Mouse (Mus musculus) R1 (cell line): ENCODE results near the gene Tssk1.

Source experiments
- DNase-seq: peaks from one replicate; pipeline ENCODE4 v3.0.0-alpha.2; 2018; ENCODE audit warnings: low read depth, low spot score

Tssk1 gene

DNA sequence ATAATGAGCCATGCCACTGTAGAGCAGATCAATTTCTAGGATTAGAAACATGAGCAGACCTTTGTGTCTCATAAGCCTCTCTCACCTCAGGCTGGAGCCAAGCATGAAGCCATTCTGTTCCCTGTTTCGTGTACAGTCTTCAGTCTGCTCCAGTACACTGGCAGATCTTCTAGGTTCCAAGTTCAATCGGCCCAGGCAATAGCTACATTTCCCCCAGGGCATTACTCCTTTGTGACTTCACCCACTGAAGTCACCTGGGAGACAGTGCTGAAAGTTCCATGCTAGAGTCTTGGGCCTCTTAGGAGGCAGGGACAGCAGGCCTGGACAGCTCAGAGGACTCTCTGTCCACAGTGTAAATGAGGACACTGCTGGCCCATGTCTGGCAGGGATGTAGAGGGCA lies at the start of gene Tssk1:
Gene Tssk1 (plus strand): TSS at position 301 of the 400 bp plus-strand sequence.
- no peak for DNase-seq

DNA sequence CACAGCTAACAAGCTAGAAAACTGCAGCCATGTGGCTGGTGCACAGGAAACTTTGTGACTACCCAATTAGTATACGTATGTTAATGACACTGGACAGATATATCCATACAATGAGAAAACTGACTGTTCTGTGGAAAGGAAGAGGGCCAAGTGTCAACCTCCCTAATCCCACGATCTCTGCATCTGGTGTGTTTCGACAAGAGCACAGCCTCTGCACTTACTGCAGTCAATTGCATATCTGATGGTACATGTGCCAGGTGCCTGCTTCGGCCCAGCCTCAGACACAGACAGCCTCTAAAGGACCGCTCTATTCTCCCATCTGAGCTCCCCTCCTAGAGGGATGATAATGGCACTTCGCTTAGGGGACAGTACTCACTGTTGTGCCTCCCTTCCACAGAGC lies 45.6 kb upstream of the Tssk1 start:
- no peak for DNase-seq

DNA sequence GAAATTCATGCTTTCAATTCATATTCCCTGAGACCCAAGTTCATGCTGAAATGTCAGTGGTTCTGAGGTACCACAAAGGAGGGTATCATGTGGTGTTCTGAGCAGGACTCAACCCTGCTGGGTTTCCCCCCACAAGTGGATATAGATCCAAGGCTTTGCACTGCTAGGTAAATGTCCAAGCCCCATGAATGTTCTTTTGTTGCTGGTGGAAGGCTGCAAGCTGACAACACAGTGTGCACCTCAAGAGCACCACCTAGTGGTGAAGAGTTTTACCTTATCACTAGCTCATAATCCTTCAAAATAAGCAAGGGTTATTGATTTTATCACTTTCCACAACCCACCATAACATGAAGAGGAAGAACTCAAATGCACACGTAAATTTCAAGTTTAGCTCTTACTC lies 45.1 kb upstream of the Tssk1 start:
- DNase-seq, result peak; percentile 58

DNA sequence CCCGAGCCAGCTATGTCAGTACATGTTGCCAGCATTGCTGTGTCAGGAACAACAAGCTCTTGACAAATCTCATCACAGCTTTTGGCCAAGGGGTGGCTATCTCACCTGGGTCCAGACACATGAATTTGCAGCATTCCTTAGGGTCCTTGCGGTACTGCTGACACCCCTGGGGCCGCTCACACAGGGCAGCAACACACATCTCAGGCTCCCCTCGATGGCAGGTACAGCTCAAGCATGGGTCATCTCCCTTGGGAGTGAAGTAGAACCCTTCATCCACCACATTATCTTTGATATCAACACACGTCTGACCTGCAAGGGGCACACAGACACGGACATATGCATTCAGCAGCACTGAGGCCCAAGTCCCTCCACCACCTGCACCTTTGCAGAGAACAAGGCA lies 44.5 kb upstream of the Tssk1 start:
- no peak for DNase-seq

DNA sequence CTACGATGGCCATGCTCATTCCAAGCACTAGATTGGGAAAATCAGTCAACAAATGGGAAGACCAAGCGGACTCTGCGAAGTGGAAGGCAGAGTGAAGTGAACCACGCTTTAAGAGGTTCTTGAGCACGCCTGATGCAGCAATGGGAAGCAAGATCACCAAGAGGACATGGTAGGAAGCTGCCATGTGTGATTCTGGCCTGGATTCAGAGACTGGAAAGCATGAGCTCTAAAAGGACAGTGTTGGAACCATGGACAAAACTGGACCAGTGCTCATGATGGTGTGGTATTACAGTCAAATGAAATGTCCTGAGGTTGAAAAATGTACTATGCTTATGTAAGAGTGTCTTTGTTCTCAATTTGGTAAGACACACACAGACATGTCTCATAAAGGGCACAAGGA lies 42.7 kb upstream of the Tssk1 start:
- no peak for DNase-seq

DNA sequence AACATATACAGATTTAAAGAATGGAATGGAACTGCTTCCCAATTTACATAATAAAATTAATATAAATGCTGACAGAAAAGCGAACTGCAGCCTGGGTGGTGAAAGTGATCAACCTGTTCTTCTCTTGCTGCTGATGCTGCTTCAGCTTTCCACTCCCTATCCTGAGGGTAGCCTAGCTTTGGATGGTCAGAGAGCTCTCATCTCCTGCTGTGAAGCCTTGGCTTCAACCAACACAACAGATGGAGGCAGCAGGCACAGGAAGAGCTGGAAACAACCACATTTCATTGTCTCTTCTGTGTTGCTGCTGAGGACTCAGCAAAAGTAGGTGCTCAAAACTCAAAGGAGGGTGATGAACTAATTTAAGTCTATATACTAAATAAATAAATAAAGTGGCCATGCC lies 42.2 kb upstream of the Tssk1 start:
- DNase-seq, result no peak

DNA sequence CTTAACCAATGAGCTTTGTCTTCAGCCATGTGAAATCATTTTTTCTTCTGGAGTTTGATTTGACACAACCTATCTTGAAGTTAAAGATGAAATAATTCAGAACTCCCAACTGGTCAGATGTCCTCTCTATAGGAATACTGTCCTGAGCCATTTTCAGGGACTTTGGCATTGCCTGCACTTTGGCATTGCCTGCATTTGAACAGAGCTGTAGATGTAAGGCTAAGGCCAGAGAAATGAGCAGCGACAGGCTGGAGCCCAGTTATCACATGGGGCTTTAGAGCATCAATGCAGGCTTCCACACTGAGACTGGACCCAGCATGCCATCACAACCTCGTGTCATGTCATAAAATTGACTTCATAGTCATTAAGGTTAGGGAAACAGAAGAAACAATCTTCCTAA lies 40.8 kb upstream of the Tssk1 start:
- no peak for DNase-seq

DNA sequence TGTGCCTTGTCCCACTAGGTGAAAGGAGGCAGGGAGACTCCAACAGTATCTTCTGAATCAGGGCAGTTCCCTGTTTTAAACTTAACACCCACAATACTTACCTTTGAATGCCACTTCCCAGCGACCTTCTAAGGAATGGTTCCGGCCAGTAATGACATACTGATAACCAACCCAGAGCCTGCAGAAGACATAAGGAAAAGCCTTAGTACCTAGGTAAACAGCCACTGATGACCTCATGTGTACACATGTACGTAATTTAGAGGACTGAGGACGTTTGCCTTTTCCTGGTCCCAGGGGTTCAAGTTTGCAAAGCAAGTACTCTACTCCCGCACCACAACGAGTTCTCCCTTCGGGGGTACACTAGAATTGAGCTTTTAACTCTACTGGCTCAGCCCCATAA lies 36.9 kb upstream of the Tssk1 start:
- DNase-seq, result no peak

DNA sequence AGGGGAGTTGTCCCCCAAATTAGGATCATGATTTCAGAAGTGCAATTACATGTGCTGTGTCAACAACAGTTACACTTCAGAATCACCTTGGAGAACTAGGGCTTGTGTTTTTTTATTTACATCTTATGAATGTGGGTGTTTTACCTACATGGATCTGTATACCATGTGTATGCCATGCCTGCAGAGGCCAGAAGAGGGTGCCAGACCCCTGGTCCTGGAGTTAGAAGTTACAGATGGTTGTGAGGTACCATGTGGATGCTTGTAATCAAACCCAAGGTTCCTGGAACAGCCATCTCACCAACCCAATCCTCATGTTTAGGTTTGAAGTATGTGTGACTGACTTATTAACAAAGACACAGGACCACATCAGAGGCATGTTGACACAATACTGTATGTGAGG lies 35.4 kb upstream of the Tssk1 start:
- peak; percentile 48 for DNase-seq

DNA sequence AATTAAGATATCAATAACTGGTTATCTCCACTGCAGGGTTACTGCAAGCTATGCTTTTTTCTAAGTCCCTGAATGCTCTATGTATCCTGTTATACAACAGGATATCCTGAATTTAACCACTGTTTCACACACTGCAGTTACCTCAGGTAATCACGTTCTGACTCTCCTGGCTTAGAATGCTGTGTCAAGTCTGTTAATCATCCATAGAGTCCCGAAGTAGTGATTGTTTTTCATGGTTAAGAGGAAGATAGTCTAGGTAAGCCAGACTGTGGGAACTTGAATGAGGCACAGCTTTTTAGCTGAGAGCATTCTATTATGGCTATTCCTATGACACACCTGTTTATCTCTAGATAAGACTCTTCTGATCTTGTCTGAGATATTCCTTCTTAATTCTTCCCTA lies 28.7 kb upstream of the Tssk1 start:
- no peak for DNase-seq

DNA sequence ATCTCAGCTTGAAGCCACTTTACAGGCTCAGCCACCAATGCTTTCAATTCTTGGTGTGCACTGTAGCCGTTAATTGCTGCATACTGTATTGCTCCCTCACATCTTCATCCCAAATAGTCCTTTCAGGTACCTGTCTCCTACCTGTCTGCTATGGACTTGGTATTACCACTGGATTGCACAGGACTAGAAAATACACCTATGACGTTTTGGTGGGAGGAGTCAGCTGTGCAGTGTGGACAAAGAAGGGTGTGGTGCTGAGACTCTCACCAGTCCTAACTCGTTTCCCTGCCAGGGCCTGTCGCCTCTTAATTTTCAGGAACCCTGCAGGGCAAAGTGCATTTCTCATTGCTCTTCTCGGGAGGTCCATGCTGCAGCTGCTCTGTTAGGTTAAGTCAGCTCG lies 28.3 kb upstream of the Tssk1 start:
- DNase-seq, result peak; percentile 70

DNA sequence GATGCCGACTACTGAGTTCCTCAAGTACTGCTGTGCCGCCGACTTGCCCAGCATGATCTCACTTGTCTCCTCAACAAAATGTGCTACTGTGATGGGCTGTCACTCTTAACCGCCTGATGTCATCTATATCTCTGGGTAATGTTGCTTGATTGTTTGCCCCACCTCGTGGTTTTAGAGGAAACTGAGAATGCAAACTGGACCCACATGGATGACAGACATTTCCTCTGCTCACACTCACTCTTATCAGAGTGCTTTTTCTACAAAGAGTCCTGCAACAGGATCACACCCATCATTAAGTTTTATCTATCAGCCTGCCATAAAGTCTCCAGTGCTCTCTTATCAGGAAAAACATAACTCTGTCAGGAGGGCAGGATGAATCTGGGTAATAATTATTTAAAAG lies 22.8 kb upstream of the Tssk1 start:
- DNase-seq, result no peak

DNA sequence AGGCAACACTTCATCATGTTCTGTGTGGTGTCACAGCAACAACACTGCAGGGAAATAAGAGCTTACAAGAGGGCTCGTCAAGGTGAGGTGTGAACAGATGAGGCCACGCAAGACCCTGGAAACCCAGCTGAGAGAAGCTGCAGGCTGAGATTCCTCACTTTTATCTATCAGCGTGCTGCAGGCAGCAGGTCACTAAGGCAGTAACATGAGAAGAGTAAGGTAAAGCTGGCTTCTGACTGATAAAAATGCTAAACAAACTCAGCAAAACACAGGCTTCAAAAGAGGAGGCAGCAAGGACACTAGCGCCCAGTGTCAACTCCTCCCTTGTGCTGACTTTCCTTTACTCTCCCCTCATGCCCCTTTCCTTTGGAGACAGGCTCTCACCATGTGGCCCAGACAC lies 21.0 kb upstream of the Tssk1 start:
- DNase-seq, result no peak

DNA sequence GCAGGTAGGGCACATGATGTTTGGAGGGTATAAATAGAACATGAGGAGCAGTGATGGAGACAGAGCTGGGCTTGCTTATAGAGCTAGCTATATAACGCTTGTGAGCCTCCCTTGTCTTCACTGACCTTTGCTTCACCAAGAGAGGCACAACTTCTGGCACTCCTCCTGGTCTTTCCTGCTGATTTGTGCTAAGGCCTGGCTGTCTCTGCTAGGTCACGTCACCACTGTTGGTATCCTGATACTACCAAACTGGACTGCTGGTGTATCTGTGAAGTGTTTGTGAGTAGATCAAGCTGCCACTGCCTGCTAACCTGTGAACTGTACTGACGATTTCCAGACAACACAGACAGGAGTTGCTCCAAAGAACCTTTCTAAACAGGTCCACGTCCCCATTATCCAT lies 18.8 kb upstream of the Tssk1 start:
- no peak for DNase-seq

DNA sequence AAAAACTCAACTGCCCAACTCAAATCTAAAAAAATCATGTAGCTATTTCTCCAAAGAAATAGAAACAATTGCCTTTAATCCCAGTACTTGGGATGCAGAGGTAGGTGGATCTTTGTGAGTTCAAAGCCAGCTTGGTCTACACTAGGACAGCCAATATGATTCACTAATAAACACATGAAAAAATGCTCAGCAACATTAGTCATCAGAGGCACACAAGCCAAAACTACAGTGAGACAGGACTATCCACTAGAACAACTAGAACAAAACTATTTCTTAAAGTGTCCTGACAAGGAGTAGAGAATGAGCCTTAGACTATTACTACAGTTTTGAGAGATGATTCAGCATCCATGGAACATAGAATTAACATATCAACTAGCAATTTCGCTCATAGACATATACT lies 17.9 kb upstream of the Tssk1 start:
- DNase-seq, result no peak

DNA sequence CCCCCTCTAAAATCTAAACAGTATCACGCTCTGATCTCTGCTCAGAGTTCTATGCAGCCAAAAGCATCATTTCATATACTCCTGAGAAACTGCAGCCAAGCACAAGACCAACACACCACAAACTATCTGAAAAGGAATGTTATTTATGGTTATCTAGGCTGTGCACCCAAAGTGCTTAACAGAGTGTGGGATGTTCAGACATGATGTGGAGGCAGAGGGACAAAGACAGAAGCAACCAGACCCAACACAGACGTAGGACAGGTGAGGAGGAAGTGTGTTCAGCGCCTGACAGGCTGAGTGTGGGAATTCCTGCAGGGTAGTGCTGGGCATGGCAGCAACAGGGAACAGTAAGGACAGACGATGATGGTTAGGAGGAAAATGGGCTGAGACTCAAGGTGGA lies 14.5 kb upstream of the Tssk1 start:
- DNase-seq, result no peak

DNA sequence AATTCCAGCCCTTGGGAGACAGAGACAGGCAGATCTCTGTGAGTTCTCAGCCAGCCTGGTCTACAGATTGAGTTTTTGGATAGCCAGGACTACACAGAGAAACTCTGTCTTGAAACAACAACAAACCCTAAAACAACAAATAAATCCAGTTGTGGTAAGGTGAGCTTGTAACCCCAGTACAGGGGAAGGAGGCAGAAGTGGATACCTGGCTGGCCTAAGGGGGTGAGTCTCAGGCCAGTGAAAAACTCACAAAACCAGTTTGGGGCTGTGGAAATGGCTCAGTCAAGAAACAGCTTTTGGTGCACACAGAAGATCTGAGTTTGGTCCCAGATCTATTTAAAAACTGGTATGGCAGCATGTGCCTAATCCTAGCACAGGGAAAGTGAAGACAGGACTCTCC lies 11.8 kb upstream of the Tssk1 start:
- no peak for DNase-seq

DNA sequence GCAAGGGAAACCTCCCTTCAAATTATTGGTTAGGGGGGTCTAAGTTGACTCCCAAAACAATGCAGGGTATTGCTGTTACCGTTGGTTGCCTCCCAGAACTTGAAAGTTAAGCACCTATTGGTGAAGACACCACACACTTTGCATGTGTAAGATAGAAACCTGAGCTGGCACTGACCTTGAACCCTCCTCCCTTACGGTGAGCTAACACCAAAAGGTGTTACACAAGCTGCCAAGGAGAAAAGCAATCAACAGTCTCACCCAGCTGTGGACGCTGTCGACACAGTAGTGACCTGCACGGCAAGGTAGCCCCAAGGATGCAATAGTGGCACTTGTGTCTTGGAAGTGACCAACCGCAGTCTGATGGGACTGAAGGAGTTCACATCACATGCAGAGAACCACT lies 9.9 kb upstream of the Tssk1 start:
- DNase-seq, result peak; percentile 57

DNA sequence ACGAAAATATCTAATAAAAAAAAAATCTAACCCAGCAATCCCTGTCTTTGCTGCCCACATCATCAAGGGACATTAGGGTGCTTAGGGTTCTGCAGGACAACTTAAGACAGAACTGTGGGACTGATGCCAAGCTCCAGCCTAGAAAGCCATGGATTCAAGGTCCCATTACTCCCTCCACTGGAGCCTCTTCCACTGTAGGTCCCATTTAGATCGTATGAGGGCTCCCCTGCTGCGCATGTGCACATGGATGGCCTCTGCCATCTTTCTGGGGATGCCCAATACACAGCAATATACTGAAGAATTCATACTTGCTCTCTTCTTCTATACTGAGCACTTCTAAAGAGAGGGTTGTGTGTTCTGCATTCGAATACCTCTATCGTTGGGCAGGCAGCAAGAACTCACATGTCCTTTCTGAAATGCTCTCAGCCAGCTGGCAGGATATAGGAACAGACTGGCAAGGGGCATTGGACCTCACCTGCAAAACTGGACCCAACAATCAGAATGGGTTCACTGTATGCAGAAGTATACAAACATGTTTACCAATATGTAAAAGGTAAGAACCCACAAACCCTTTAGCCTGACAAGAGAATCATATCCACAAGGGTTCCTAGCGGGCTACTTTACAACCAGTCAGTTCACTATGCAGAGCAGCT lies 4.2 kb upstream of the Tssk1 start:
- no peak for DNase-seq

DNA sequence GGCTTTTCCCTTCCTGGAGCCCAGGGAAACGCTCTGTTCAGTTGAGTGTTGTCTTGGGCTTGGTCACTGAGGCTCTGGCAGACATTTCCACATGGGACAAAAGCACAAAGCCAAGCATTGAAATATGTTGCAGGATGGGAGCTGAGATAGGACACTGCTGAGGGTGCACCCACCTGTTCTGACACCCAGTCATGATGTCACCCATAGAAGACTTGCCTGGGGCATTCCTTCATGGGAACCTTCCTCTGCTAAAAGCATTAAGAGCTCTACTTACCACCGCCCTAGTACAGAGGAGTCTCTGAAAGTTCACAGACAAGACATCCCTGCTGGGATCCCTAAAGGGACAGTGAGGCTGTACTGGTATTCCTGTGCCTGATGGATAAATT lies 3.7 kb upstream of the Tssk1 start:
- DNase-seq, result no peak

DNA sequence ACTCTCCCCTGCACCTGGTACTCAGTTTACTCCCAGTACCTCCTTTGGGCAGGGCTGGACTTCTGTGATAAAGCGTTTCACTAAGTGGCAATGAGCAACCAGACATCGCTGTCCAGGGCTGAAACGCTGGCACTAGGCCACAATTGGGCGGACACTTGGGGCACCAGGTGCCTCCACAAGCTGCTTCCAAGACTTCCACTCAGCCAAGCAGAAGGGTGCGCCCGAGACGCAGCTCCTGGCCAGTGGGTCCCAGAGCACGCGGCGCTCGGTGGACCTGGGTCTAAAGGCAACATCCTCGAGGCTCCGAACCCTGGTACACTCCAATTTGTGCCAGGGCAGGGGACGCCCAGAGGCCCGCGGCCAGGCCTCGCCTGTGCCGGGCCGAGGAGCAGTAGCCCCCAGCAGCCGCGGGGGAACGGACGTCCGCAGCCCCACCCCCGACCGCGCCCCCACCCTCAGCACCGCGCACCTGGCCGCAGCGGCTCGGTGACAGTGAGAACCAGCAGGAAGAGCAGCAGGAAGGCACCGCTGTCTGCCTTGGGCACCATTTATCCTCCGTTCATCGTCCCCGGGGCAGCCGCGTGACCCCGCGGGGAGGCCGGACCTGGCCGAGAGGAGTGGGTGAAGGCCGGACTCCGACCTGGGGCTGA lies 3.0 kb upstream of the Tssk1 start:
- DNase-seq, result peak; percentile 61

DNA sequence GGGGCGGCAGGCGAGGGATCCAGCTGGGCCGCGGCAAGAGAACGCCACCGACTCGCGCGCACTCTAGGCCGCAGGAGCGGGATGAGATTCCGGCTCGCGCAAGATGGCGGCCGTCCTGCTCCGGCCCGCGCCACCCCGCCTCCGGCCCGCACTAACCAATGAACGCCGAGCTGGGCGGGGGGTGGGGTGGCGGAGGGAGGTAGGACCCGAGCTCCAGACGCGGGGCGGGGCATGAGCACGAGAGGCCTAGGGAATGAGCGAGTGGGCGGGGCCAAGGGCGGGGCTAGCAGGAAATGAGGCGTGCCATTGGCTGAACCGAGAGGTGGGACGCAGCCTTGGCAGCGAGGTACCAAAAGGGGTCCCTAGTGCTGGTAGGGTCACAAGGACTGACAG lies 2.5 kb upstream of the Tssk1 start, which contains the start of gene Gm20518:
Gene Gm20518 (minus strand): TSS at position 105 of the 393 bp plus-strand sequence.
- DNase-seq, result peak; percentile 97

DNA sequence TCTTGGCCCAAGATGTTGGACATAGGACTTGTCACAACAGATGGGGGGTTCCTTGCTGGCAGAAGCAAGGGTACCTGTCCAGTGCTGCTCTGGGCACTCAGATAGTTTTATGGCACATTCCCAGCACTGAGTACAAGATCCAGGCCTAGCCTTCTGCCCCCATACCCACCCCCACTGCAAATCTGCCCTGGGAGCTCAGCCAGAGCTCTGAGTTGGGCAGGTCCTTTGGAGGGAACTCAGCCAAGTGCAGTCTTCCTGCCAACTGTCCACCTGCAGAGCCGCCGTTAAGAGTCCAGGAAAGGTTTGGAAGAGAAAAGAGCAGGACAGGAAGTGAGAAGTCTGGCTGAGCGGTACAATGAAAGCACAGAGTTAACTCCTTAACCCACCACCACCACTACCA lies 1.4 kb upstream of the Tssk1 start:
- no peak for DNase-seq

DNA sequence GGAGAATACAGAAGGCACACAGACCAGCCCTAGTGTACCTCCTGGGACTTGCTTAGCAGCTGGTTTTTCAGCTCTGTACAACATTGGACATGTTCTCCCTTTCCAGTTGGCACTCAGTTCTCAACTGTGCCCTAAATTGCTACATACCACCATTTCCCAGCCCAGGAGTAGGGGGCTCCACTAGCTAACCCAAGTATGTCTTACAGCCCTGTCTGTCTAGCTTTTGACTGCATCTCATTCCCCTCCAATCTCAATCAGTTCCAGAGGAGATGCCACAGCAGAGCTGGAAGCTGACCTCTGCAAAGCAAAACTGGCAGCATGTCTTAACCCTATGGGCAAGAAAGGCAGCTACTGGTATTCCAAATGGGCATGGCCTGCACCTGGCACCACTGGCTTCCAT lies 2.1 kb downstream of the Tssk1 start:
- no peak for DNase-seq
